Mouse (Mus musculus): ENCODE data around the gene Pdpk1.

Gene Pdpk1

GRCm38 (mm10) chr17:24150824-24151223 is at the start of gene Pdpk1:
Pdpk1 (minus strand) TSS chr17:24150924.
- DNase-seq (ENCODE audit: low spot score), result no peak

GRCm38 (mm10) chr17:24199741-24200140 is 49.0 kb upstream of the Pdpk1 start:
- DNase-seq (ENCODE audit: low spot score), result no peak

GRCm38 (mm10) chr17:24199252-24199651 is 48.5 kb upstream of the Pdpk1 start:
- peak; percentile 76 for DNase-seq (ENCODE audit: low spot score)

GRCm38 (mm10) chr17:24197032-24197824 is 46.5 kb upstream of the Pdpk1 start:
- no peak for DNase-seq (ENCODE audit: low spot score)

GRCm38 (mm10) chr17:24195349-24195748 is 44.6 kb upstream of the Pdpk1 start:
- DNase-seq (ENCODE audit: low spot score), result no peak

- DNase-seq (ENCODE audit: low spot score), result no peak
These were observed 43.0 kb upstream of the Pdpk1 start for GRCm38 (mm10) chr17:24193769-24194168.

- DNase-seq (ENCODE audit: low spot score), result no peak
These were observed 42.5 kb upstream of the Pdpk1 start for GRCm38 (mm10) chr17:24193268-24193667.

GRCm38 (mm10) chr17:24192848-24193247 is 42.1 kb upstream of the Pdpk1 start:
- no peak for DNase-seq (ENCODE audit: low spot score)

- DNase-seq (ENCODE audit: low spot score), result no peak
These were observed 40.8 kb upstream of the Pdpk1 start for GRCm38 (mm10) chr17:24191481-24191880.

GRCm38 (mm10) chr17:24190934-24191333 is 40.2 kb upstream of the Pdpk1 start:
- no peak for DNase-seq (ENCODE audit: low spot score)

- no peak for DNase-seq (ENCODE audit: low spot score)
These were observed 23.5 kb upstream of the Pdpk1 start for GRCm38 (mm10) chr17:24174259-24174658.

- peak; percentile 82 for DNase-seq (ENCODE audit: low spot score)
These were observed 22.7 kb upstream of the Pdpk1 start for GRCm38 (mm10) chr17:24173423-24173822.

GRCm38 (mm10) chr17:24171738-24172137 is 21.0 kb upstream of the Pdpk1 start:
- no peak for DNase-seq (ENCODE audit: low spot score)

- no peak for DNase-seq (ENCODE audit: low spot score)
These were observed 20.0 kb upstream of the Pdpk1 start for GRCm38 (mm10) chr17:24170729-24171128.

GRCm38 (mm10) chr17:24170125-24170524 is 19.4 kb upstream of the Pdpk1 start:
- DNase-seq (ENCODE audit: low spot score), result no peak

- peak; percentile 94 for DNase-seq (ENCODE audit: low spot score)
These were observed 18.8 kb upstream of the Pdpk1 start, which contains the start of gene Atp6v0c for GRCm38 (mm10) chr17:24169317-24170065. Atp6v0c (minus strand) TSS chr17:24169702.

GRCm38 (mm10) chr17:24168590-24169277 is 18.0 kb upstream of the Pdpk1 start:
- peak; percentile 74 for DNase-seq (ENCODE audit: low spot score)

- no peak for DNase-seq (ENCODE audit: low spot score)
These were observed 17.3 kb upstream of the Pdpk1 start for GRCm38 (mm10) chr17:24167891-24168505.

- DNase-seq (ENCODE audit: low spot score), result no peak
These were observed 16.4 kb upstream of the Pdpk1 start for GRCm38 (mm10) chr17:24167120-24167519.

GRCm38 (mm10) chr17:24164566-24165259 is 14.0 kb upstream of the Pdpk1 start:
- DNase-seq (ENCODE audit: low spot score), result no peak

- DNase-seq (ENCODE audit: low spot score), result peak; percentile 97
These were observed 12.6 kb upstream of the Pdpk1 start, which contains the start of gene Amdhd2 for GRCm38 (mm10) chr17:24163176-24163962. Amdhd2 (minus strand) TSS chr17:24163766.
